Mouse (Mus musculus): Measurements from ENCODE around the gene Kat7. TPM values are rescaled to one million over a fixed set of nuclear protein-coding genes. Genes with fewer than 3 reads are reported as not detected.
A peak's percentile ranks its signal among the peaks of the same experiment; 100 is the strongest.

The Kat7 gene
- total RNA-seq, 2 experiments from 2014 or later = 75.7 to 81.8 TPM

GRCm38 (mm10) chr11:95291998-95292397 is 18.0 kb downstream of the Kat7 start:
- DNase-seq (ENCODE audit: low spot score in 2 of 2) = no peak

GRCm38 (mm10) chr11:95282331-95282730 is 27.7 kb downstream of the Kat7 start:
- DNase-seq (ENCODE audit: low spot score in 2 of 2) = no peak

- no peak for DNase-seq (ENCODE audit: low spot score in 2 of 2)
Observed at GRCm38 (mm10) chr11:95279061-95279659, 30.9 kb downstream of the Kat7 start.

GRCm38 (mm10) chr11:95276056-95276455 is 34.0 kb downstream of the Kat7 start:
- no peak for DNase-seq (ENCODE audit: low spot score in 2 of 2)

- DNase-seq (ENCODE audit: low spot score in 2 of 2) = no peak
Observed at GRCm38 (mm10) chr11:95274613-95275012, 35.4 kb downstream of the Kat7 start.

- DNase-seq (ENCODE audit: low spot score in 2 of 2) = no peak
Observed at GRCm38 (mm10) chr11:95273661-95274060, 36.4 kb downstream of the Kat7 start.

GRCm38 (mm10) chr11:95266540-95267245 is 43.4 kb downstream of the Kat7 start:
- no peak for DNase-seq (ENCODE audit: low spot score in 2 of 2)

- no peak for DNase-seq (ENCODE audit: low spot score in 2 of 2)
Observed at GRCm38 (mm10) chr11:95264455-95265013, 45.5 kb downstream of the Kat7 start.

GRCm38 (mm10) chr11:95263816-95264454 is 46.1 kb downstream of the Kat7 start:
- DNase-seq (ENCODE audit: low spot score in 2 of 2) = no peak

- no peak for DNase-seq (ENCODE audit: low spot score in 2 of 2)
Observed at GRCm38 (mm10) chr11:95261178-95261751, 48.8 kb downstream of the Kat7 start, which contains the start of gene Tac4. Tac4 (plus strand) TSS chr11:95261529.

- DNase-seq (ENCODE audit: low spot score in 2 of 2) = peak; percentile 84 to 89
Observed at GRCm38 (mm10) chr11:95259088-95259849, 50.8 kb downstream of the Kat7 start.

GRCm38 (mm10) chr11:95258490-95258889 is 51.6 kb downstream of the Kat7 start:
- peak; percentile 37 to 61 for DNase-seq (ENCODE audit: low spot score in 2 of 2)

- DNase-seq (ENCODE audit: low spot score in 2 of 2) = no peak
Observed at GRCm38 (mm10) chr11:95257930-95258329, 52.1 kb downstream of the Kat7 start.

- no peak for DNase-seq (ENCODE audit: low spot score in 2 of 2)
Observed at GRCm38 (mm10) chr11:95255747-95256146, 54.3 kb downstream of the Kat7 start.

GRCm38 (mm10) chr11:95254165-95254564 is 55.9 kb downstream of the Kat7 start:
- no peak for DNase-seq (ENCODE audit: low spot score in 2 of 2)

GRCm38 (mm10) chr11:95252104-95252503 is 57.9 kb downstream of the Kat7 start:
- no peak for DNase-seq (ENCODE audit: low spot score in 2 of 2)

GRCm38 (mm10) chr11:95251295-95251694 is 58.8 kb downstream of the Kat7 start:
- peak; percentile 78 to 80 for DNase-seq (ENCODE audit: low spot score in 2 of 2)

GRCm38 (mm10) chr11:95250110-95250509 is 59.9 kb downstream of the Kat7 start:
- DNase-seq (ENCODE audit: low spot score in 2 of 2) = no peak

GRCm38 (mm10) chr11:95247065-95247464 is 63.0 kb downstream of the Kat7 start:
- DNase-seq (ENCODE audit: low spot score in 2 of 2) = no peak

GRCm38 (mm10) chr11:95245456-95245855 is 64.6 kb downstream of the Kat7 start:
- DNase-seq (ENCODE audit: low spot score in 2 of 2) = no peak

- no peak for DNase-seq (ENCODE audit: low spot score in 2 of 2)
Observed at GRCm38 (mm10) chr11:95242653-95243052, 67.4 kb downstream of the Kat7 start.
